Mouse (Mus musculus): ENCODE measurements at regions not wholly inside any gene's neighbourhood (a gene's known extent, or its start where the extent isn't known, plus 50 kb on each side); places are given as distances from the start of the nearest gene placed in this dataset.
A peak's percentile ranks its signal among the peaks of the same experiment; 100 is the strongest.

DNA sequence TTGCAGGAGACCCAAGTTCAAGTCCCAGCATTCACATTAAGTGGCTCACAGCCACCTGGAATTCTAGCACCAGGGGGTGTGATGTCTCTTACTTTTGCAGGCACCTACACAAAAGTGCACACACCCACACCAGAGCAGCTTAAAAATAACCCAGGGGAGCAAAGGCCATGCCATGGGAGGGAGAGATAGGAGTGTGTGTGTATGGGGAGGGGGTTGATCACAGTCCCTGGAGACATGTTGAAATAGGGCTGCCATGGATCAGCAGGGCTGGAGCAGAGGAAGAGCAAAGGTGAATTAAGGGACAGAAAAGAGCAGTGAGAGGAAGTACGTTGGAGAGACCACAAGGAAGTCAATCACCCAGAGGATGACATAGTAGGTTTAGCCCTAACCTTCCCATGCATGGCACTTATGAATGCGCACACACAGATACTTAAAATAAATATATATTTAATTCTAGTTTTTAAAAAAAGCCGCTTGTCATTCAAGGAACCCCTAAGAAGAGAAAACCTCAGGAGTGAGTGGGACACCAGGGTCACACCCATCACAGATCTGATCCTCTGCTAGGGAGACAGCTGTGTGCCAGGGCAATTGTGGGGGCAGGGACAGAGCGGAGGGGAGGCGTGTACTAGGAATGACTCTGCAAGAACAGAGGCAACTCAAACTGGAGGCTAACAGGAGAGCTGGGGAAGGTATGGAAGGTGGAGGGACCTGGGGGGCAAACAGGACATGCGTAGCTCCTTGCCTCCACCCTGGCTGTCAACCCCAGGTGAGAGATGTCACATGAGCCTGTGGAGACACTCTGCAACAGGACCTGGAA, 189.5 kb upstream of the Rybp start:
- no peak for DNase-seq

DNA sequence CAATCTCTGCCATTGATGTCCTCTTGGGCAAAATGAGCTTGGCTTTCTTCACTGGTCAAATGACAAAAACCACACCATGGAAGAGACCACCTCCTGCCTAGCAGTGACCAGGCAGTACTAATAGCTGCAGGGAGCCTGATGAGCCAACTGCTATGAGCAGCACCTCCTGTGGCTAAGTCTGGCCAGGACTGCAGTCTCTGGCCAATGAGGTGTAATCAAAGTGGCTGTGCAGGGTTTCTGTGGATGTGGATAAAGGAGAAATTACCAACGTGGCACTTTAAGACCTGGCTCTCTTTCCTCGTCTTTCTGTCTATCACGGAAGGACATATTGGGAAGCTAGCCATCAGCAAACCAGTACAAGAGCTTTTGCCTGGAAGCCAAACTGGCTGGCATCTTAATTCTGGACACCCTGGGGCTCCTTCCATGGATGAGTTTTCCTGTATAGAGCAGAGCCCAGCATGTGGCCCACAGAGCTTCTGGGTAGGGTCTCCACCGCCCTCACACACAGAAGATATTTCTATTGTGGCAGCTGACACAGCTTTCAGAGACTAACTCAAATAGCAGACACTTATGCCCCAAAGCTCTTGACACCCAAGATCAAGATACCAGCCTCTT, 188.2 kb upstream of the Rybp start:
- DNase-seq: no peak

DNA sequence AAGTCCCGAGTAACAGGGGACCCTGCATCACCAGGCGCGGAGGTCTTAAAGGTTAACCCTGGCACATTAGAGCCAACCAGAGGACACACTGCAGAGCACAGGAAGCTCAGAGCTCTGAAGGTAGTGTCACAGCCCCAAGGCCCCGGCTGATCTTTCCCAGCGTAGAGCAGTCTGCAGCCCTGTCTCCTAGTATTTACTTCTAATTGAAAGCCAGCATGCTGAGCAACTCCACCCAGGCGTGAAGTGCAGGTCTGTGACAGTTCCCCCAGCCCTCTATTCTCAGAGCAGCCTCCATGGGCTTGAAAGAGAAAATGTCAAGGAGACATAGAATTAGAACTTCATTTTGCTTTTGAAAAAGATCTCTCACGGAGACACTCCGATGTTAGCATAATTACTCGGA, 187.0 kb upstream of the Rybp start:
- no peak for DNase-seq

DNA sequence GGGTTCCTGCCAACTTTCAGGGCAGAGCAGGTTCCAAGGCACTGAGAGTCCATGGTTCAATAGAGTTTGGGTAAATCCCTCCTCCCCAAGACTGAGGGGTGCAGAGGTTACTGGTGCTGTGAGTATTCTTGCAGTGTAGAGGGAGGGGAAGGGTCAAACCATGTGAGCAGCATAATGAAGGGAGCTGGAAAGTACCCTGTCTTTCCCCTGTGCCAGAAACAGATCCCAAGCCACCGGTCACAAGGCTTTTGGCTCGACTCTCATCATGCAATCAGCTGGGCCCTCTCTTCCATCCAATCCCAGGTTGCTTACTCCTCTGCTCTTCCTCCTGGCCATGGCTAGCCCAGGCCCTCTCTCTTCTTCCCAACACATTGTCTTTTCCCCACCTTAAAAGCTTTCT, 182.8 kb upstream of the Rybp start:
- no peak for DNase-seq

DNA sequence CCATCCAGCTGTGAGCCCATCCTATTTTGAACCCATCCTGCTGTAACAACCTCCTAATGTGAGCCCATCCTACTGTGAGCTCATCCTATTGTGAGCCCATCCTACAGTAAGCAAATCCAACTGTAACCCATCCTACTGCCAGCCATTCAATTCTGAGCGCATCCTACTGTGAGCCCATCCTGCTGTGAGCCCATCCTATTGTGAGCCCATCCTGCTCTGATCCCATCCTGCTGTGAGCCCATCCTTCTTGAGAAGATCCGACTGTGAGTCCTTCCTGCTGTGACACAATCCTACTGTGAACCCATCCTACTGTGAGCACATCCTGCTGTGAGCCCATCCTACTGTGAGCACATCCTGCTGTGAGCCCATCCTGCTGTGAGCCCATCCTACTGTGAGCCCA, 175.5 kb upstream of the Rybp start:
- no peak for DNase-seq

DNA sequence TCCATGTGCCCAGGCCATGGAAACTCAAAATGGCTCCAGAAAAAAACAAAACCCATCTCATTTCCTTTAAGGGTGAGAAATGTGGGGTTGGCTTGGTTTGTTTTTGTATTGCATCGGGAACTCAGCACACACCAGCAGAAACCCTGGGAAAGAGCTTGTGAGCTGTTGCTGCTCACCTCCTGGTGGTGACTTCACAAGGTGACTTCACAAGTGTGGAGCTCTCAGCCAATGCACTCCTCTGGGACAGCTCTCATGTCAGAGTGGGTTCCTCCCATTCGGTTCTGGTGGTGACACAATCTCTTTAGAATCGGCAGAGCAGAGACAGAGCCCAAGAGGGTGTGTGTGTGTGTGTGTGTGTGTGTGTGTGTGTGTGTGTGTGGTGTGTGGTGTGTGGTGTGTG, 166.1 kb upstream of the Rybp start:
- DNase-seq: no peak

DNA sequence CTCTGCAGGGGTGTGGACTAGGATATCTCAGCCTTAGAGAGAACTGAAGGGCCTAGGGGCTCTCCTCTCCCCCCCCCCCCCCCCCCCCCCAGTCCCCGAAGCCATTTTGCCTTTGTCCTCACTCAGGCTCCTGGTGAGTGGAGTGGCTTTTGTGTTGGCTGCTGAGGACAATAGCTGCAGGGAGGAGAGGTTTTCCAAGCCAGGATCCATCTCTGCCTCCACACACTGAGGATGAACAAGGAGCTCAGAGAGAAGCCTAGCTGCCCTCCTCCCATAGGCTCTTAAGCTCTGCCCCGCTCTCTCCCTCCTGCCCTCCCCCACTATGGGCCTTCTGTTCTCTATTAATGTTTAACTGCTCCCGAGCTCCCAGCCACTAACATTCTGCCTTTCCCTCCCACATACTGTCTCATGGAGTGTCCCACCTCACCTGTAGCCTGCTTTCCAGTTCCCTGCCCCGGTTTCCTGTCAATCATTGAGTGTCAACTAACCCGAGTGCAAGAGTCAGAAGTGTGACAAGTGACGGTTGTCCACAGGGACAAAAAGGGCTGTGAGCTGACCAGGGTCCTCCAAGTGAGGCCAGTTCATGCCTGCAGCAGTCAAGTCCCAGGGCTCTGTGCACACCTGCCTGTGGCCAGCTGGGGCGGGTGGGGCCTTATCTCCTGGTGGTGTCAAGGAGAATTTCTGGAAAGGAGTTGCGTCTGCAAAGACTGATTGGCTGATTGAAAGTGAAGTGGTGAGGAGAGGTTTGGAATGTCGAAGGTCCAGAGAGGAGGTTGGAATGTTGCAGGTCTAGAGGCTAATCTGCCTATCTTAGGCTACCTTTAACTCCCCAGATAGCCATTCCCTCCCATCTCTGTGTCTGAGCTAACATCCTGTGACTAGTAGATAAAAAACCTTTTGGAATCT, 165.1 kb upstream of the Rybp start:
- DNase-seq: no peak

DNA sequence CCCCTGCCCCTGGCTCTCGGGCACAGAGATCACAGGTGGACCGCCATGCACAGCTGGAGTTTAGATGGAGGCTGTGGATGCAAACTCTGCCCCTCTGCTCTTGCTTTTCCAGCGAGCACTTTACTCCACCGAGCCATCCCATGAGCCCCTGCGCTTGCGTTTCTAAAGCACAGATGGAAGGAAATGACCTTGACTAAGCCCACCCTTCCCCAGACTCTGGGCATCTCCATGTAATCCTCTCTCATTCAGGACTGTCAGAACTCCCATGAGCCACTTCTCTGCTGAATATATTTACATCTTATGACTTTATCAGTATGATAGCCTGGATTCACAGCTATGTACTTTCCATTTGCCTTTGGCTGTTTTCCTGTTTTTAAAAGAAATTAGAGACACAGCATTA, 162.8 kb upstream of the Rybp start:
- no peak for DNase-seq

DNA sequence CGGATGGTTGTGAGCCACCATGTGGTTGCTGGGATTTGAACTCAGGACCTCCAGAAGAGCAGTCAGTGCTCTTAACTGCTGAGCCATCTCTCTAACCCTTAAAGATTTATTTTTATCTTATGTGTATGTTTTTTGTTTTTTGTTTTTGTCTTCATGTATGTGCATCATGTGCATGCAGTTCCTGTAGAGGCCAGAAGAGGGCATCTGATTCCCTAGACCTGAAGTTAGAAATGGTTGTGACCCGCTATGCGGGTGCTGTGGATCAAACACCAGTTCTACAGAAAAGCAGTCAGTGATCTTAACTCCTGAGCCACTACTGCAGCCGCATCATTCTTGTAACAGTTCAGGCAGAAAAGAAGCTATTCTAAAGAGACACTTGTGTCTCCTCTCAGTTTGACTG, 161.8 kb upstream of the Rybp start:
- DNase-seq: no peak

DNA sequence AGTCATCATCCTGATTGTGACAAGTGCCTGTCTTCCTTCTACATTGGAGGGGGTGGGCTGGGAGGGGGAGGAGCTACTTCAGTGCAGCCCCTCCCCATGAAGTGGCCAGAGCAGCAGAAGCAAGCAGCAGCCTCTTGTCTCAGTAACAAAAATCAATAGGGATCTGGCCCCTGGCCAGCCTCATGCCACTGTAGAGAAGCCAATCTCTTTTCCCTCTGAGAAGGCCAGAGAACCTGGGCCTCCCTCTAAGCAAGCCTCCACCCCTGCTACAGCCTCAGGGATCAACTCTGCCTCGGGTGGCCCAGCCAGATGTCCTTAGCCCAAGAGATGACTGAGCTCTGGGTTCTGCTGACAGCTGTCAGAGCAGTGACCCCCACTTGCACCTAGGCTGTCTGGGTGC, 159.9 kb upstream of the Rybp start:
- DNase-seq: no peak

DNA sequence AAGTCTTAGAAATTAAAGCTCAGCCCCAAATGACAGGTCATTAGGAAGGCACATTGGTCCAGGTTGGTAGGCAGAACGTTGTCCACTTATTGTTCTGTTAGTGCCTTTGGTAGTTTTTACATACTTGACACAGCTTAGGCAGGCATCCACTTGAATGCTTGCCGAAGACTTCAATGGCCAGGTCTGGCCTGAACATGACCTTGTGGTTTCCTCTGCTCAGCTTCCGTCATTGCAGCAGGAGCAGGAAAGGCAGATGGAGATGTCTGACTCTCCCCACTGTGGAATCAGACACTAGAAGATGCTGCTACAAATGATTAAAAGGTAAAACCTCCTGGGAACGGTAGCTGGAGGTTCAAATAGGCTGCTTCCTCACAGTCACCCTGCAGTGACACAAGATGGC, 159.5 kb upstream of the Rybp start:
- DNase-seq: no peak

DNA sequence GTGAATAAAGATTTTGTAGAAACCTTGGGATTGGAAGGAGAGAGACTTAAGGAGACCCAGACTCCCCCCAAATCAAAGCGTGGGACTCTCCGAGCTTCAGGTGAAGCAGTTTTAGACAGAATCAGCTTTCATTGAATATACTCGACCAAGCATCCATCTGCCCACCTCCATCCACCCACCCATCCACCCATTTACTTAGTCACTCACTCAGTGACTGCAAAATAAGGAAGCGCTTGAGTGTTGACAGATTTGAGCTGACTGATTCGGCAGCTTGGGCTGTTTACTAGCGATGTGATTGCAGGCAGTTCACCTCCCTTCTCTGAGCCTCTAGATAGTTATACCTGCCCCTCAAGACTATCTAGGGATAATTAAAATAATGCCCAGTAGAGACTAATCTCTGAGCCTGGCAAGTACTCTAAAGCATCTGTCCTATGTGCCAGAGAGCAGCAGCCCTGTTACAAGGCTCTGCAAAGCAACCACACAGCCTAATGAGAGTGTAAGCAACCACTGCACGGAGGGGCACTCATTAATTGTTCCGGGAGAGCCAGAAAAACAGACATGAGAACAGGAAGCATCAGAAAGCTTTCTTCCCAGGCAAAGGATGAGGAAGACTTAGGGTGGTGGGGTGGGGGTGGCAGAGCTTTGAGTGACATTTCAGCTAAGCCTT, 151.9 kb upstream of the Rybp start:
- no peak for DNase-seq

DNA sequence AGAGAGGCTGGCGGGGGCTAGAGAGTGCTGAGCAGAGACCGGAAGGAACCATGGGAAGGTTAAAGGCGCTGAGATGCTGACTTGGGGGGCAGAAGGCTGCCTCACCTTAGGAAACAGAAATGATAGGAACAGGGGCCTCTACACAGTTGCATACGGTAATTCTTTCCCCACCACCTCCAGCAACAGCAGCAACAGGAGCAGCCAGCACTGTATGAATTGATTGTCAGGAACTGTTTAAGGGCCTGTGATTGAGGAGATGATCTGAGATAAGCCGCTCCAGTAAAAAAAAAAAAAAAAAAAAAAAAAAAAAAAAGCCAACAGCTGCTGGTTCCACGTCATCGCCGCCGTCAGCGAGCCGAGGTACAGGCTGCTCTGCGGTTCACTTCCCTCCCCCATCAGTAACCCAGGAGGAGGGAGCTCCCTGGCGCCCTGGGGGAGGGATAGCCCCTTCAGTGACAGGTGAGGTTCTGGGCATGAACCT, 151.3 kb upstream of the Rybp start:
- DNase-seq: peak; percentile 32 to 41

DNA sequence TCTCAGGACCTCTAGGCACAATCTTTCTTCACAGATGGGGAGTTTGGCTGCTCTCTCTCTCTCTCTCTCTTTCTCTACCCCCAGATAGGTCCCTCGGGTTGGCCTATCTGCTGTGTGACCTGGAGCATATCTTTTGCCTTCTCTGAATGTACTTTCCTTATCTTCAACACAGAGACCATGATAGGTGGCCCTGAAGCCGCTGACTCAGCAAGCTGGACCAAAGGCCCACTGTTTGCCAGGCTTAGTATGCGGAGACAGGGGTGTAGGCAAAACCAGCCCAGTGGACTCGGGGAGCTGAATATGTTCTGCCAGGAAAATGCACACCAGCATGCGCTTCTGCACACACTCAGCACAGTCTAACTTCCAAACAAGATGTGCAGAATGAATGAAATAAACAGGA, 150.7 kb upstream of the Rybp start:
- no peak for DNase-seq

DNA sequence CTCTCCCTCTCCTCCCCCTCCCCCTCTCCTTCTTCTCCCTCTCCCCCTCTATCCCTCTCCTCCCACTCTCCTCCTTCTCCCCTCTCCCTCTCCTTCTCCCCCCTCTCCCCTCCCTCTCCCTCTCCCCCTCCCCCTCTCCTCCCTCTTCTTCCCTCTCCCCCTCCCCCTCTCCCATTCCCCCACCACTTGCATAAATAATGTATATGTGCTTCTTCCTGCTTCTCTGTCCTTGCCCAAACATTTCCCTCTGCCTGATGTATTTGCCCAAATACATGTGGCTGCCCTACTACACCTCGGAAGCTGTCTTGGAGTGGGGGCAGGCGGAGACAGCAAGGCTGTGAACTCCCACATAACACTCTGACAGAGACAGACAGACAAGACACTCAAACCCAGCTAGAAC, 149.2 kb upstream of the Rybp start:
- no peak for DNase-seq

DNA sequence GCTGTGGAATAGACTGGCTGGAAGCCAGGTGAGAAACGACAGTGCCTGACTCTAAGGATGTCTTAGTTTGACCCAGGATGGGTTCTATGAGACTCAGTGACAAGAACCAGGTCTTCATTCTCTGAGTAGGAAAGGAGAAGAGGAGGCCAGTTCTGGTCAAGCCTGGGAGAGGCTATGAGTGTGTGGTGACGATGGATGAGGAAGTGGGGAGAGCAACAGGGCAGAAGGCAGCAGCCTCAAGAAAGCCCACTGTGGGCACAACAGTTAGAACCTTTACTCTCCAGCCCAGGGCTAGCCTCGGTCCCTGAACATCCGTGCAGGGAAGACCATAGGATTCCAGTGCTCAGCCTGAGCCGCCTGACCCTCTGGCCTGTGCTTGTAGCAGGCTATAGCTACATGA, 147.9 kb upstream of the Rybp start:
- no peak for DNase-seq

DNA sequence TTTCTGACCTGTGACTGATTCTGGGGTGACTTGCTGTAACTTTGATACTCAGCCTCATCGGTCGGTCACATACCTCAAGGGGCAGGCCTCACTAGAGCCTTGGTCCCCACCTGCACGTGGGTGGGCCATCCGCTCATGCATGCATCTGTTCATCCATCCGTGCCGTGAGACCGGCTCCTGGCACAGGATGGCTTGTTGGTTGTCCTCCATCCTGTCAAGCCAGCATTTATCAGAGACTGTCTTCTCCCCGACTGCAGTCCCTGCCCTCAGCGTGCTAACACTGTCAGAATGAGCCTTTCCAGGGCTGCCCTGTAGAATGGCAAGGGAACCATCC, 146.2 kb upstream of the Rybp start:
- DNase-seq: no peak

DNA sequence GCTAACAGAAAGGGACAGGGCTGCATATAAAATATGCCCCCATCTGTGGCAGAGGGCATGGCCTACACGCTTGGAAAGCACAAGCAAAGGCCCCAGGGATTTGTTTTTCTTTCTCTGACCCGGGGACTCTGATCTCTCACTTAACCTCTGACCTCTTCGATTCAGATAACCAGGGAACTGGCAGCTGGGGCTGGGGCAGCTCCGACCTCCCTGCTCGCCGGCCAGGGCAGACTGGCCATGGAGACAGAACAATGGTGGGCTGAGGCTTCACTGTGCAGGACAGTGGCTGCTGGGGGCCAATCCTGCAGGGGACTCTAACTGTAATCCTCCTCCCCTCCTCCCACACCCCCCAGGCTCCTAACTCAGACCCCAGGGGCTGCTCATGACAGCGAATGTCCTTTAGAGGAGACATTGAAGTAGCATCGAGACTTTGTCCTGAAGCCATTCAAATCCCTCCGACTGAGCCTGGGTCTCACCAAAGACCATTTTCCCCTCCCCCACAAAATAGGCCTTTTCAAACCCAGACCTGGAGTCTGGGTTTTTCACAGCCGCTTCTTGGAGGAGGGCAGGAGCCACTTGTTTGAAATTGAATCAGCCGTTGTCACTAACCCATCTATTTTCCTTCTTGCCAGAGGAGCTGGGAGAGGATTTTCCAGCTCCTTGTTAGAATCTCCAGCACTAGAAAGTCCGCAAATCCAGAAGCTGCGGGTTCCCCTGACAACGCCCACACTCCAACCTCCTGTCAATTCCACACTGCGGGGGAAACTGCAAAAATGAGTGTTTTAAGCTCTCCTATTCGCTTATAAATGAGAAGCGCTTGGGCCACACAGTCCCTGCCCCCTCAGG, 145.6 kb upstream of the Rybp start:
- DNase-seq: no peak

DNA sequence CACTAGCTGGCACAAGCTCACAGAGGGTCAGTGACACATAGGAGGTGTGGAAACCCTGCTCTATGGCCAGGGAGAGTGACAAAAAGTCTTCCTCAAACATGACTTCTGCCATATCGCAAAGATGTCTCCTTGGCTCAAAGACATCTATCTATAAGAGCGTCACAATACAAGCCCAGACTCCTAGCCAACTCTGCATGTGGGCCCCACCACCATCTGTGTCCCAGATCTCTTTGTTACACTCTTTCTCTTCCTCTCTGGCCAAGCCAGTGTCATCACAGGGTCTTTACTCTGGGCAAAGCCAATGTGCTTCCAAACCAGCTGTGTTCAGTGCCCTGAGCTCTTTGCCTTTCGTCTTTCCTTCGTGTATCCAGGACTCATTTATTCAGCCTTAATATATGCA, 143.0 kb upstream of the Rybp start:
- no peak for DNase-seq

DNA sequence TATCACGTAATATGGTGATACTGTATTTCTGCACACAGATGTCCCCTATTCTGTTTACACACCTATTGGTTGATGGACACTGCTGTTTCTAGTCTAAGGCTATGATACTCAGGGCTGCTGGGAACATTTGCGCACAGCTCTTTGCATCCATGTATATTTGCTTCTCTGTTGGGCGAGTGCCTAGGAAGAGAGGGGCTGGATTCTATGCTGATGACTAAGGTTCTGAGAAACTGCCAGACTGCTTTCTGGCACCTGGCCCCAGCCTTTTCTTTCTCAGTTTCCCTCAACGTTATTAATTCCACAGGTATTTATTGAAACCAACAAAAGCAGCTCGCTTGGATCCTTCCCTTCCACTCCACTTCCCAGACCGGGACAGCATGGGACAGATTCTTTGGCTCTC, 142.2 kb upstream of the Rybp start:
- DNase-seq: no peak

DNA sequence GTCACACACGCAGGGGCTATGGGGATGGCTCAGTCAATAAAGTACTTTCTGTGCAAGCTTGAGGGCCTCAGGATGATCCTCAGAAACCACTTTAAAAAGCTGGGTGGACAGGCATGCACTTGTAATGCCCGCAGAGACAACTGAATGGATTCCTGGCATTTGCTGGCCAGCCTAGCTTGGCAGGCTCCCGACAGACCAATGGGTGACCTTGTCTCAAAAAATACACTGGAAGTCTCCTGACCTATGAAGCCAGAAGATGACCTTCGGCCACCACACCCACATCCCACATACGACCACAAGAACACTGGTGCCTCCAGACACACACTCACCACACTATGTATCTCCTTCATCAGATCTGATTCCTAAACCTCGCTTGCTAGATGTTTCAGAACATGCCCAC, 141.5 kb upstream of the Rybp start:
- DNase-seq: no peak

DNA sequence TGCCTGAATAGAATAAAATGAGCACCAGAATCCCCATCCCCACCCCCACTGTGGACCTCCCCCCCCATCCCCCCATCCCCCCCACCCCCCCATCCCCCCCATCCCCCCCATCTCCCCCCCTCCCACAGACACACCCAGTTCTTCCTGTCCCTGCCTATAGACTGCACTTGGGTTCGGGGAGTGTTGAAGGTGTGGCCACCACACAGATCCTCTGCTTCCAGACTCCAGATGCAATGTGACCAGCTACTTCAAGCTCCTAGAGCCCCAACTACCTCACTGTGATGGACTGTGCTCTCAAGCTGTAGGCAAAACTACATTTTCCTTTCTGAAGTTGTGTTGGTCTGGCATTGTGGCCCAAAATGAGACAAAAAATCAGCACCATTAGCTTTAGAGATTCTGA, 138.3 kb upstream of the Rybp start:
- DNase-seq: no peak

All from spleen, adult 18-20 months (tissue).